ENCODE assay signal across 12 mouse cellular contexts in the genomic region with DNA sequence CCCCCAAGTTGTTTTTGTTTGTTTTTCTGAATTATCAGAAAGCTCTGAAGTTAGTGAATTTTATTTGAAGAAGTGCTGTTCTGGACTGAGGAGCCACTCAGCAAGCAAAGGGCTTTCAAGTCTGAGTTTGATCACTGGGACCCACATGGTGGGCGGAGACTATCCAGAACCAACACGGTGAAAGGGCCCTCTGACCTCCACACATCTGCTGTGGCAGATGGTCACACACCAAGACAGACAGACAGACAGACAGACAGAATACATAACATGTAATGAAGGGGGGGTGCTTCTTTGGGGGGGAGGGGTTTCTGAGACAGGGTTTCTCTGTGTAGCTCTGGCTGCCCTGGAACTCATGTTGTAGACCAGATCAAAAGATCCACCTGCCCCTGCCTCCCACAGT. TPM values are rescaled to one million over a fixed set of nuclear protein-coding genes. Genes with fewer than 3 reads are reported as not detected.
DNase-seq lines count a peak whose midpoint lies in the region; ATAC-seq lines count a peak whose summit lies in the region.
"Had no signal": no experiment of that assay in that cellular context is flagged by ENCODE, and none has a peak within 500 bp of the region (broad histone marks: within the 10 kb centered on the region; RNA-seq: fewer than 3 reads in every experiment).

No protein-coding gene starts in this region.

- H3K27me3 ChIP-seq in heart, embryonic 16.5 days (ENCODE audit: control insufficient read depth, insufficient read depth, low read length) = no peaks in the 10 kb centered on the region
- H3K27me3 ChIP-seq in midbrain, embryonic 12.5 days = no peaks in the 10 kb centered on the region
- no peaks in the 10 kb centered on the region for H3K27me3 ChIP-seq in midbrain, embryonic 13.5 days
- H3K27me3 ChIP-seq in embryonic facial prominence, embryonic 15.5 days = no peaks in the 10 kb centered on the region
- H3K27me3 ChIP-seq in neural tube, embryonic 14.5 days (ENCODE audit: control insufficient read depth, insufficient read depth, low read length) = no peaks in the 10 kb centered on the region

- no peak for DNase-seq in heart, postnatal 36 days
- DNase-seq in cerebellum, postnatal 36 days = no peak
- no peak for DNase-seq in right cerebral cortex, postnatal 36 days (ENCODE audit: low spot score in 2 of 2)
- DNase-seq: cerebellum, adult 2 months; gastrocnemius, postnatal 10 days; kidney, adult 8-10 months had no signal

- WGBS in heart, embryonic 16.5 days = 44% methylated on average over 2 of the region's 2 CpGs
- WGBS in midbrain, embryonic 12.5 days = 43% methylated on average over 2 of the region's 2 CpGs
- WGBS in midbrain, embryonic 13.5 days = 44% methylated on average over 2 of the region's 2 CpGs
- 50% methylated on average over 2 of the region's 2 CpGs for WGBS in embryonic facial prominence, embryonic 15.5 days
- WGBS in neural tube, embryonic 14.5 days = 34% methylated on average over 2 of the region's 2 CpGs

- no peak overlapping the region; the same call in 1 of the 2 replicates for H3K4me2 ChIP-seq in heart, embryonic 16.5 days (ENCODE audit: low read depth, low read length)
- no peak overlapping the region for H3K4me2 ChIP-seq in midbrain, embryonic 12.5 days (replicated peaks)
- H3K4me2 ChIP-seq in midbrain, embryonic 13.5 days (replicated peaks) = no peak overlapping the region
- H3K4me2 ChIP-seq in embryonic facial prominence, embryonic 15.5 days (replicated peaks) = no peak overlapping the region
- no peak overlapping the region for H3K4me2 ChIP-seq in neural tube, embryonic 14.5 days (ENCODE audit: low read depth, low read length)

- H3K4me1 ChIP-seq in heart, embryonic 16.5 days (ENCODE audit: control insufficient read depth, insufficient read depth, low read length) = peaks cover 41% of the 10 kb centered on the region
- H3K4me1 ChIP-seq in midbrain, embryonic 12.5 days = peaks cover 65% of the 10 kb centered on the region
- H3K4me1 ChIP-seq in midbrain, embryonic 13.5 days (replicated peaks) = peaks cover 63% of the 10 kb centered on the region
- H3K4me1 ChIP-seq in embryonic facial prominence, embryonic 15.5 days = peaks cover 59% of the 10 kb centered on the region
- H3K4me1 ChIP-seq in neural tube, embryonic 14.5 days (ENCODE audit: control insufficient read depth, insufficient read depth, low read length) = peaks cover 36% of the 10 kb centered on the region

- no peaks in the 10 kb centered on the region for H3K36me3 ChIP-seq in heart, embryonic 16.5 days (ENCODE audit: control insufficient read depth, insufficient read depth)
- no peaks in the 10 kb centered on the region for H3K36me3 ChIP-seq in midbrain, embryonic 12.5 days
- H3K36me3 ChIP-seq in midbrain, embryonic 13.5 days = no peaks in the 10 kb centered on the region
- H3K36me3 ChIP-seq in embryonic facial prominence, embryonic 15.5 days = no peaks in the 10 kb centered on the region
- H3K36me3 ChIP-seq in neural tube, embryonic 14.5 days (ENCODE audit: control insufficient read depth, insufficient read depth, low read length) = no peaks in the 10 kb centered on the region

- no peaks in the 10 kb centered on the region for H3K9me3 ChIP-seq in heart, embryonic 16.5 days (replicated peaks; ENCODE audit: control insufficient read depth, low read length)
- no peaks in the 10 kb centered on the region for H3K9me3 ChIP-seq in midbrain, embryonic 12.5 days
- H3K9me3 ChIP-seq in midbrain, embryonic 13.5 days = no peaks in the 10 kb centered on the region
- H3K9me3 ChIP-seq in embryonic facial prominence, embryonic 15.5 days (replicated peaks) = no peaks in the 10 kb centered on the region
- H3K9me3 ChIP-seq in neural tube, embryonic 14.5 days (ENCODE audit: control insufficient read depth, low read length) = no peaks in the 10 kb centered on the region

- no peak overlapping the region for H3K9ac ChIP-seq in heart, embryonic 16.5 days (ENCODE audit: low read length)
- H3K9ac ChIP-seq in midbrain, embryonic 12.5 days (replicated peaks) = no peak overlapping the region
- no peak overlapping the region for H3K9ac ChIP-seq in midbrain, embryonic 13.5 days (replicated peaks)
- H3K9ac ChIP-seq in embryonic facial prominence, embryonic 15.5 days = no peak overlapping the region
- no peak overlapping the region for H3K9ac ChIP-seq in neural tube, embryonic 14.5 days (replicated peaks; ENCODE audit: low read depth, low read length)

- H3K27ac ChIP-seq in heart, embryonic 16.5 days (ENCODE audit: low read length) = peak overlapping the region; percentile 47
- 0 out of 2 replicates have a peak overlapping the region, but pooled peaks have one; percentile 66 for H3K27ac ChIP-seq in midbrain, embryonic 12.5 days (replicated peaks)
- H3K27ac ChIP-seq in midbrain, embryonic 13.5 days = no peak overlapping the region
- H3K27ac ChIP-seq in embryonic facial prominence, embryonic 15.5 days (replicated peaks) = 0 out of 2 replicates have a peak overlapping the region, but pooled peaks have one; percentile 39
- H3K27ac ChIP-seq in neural tube, embryonic 14.5 days (ENCODE audit: low read depth, low read length) = peak overlapping the region; percentile 50

- H3K4me3 ChIP-seq in heart, embryonic 16.5 days (ENCODE audit: low read length) = no peak overlapping the region
- H3K4me3 ChIP-seq in midbrain, embryonic 12.5 days = no peak overlapping the region
- H3K4me3 ChIP-seq in midbrain, embryonic 13.5 days (replicated peaks) = no peak overlapping the region
- H3K4me3 ChIP-seq in embryonic facial prominence, embryonic 15.5 days (replicated peaks) = no peak overlapping the region
- H3K4me3 ChIP-seq in neural tube, embryonic 14.5 days (ENCODE audit: low read depth, low read length) = no peak overlapping the region

- intact Hi-C loops in heart, postnatal 36 days (cut with DNase I) = no loop called here

- ATAC-seq in heart, embryonic 16.5 days (replicated peaks; ENCODE audit: extremely low read depth, insufficient read depth, low FRiP score) = no peak
- ATAC-seq in midbrain, embryonic 12.5 days (ENCODE audit: low FRiP score, low read depth) = no peak
- no peak for ATAC-seq in midbrain, embryonic 13.5 days
- no peak for ATAC-seq in embryonic facial prominence, embryonic 15.5 days (ENCODE audit: insufficient number of reproducible peaks, low FRiP score, low TSS enrichment, low read depth)
- no peak for ATAC-seq in neural tube, embryonic 14.5 days (ENCODE audit: low read depth)

RNA-seq across cellular contexts. Expression of gene Dennd2a, which starts 17.1 kb away (rescaled TPM):
- 10.0 and 12.2 TPM in 2 replicates for polyA plus RNA-seq in heart, embryonic 16.5 days (2015; fragmentation: Nextera tagmentation; extraction: Ambion mirVana)
- total RNA-seq in heart, postnatal 36 days (2021) = 1 to 10 TPM; 6.8 to 7.4 TPM
- 61.4 and 68.5 TPM in 2 replicates for polyA plus RNA-seq in midbrain, embryonic 12.5 days (2016; fragmentation: Nextera tagmentation; extraction: Ambion mirVana)
- 32.3 and 38.5 TPM in 2 replicates for polyA plus RNA-seq in midbrain, embryonic 13.5 days (2015; fragmentation: Nextera tagmentation; extraction: Ambion mirVana)
- 21.1 and 22.7 TPM in 2 replicates for polyA plus RNA-seq in embryonic facial prominence, embryonic 15.5 days (2015; fragmentation: Nextera tagmentation; extraction: Ambion mirVana)
- 20.1 and 24.5 TPM in 2 replicates for polyA plus RNA-seq in neural tube, embryonic 14.5 days (2014; fragmentation: Nextera tagmentation; extraction: Ambion mirVana)

RNA-seq across cellular contexts. Expression of gene Adck2, which starts 33.1 kb away (rescaled TPM):
- 19.3 and 19.5 TPM in 2 replicates for polyA plus RNA-seq in heart, embryonic 16.5 days (2015; fragmentation: Nextera tagmentation; extraction: Ambion mirVana)
- total RNA-seq in heart, postnatal 36 days (2021) = 10 to 100 TPM; 14.0 to 15.8 TPM
- polyA plus RNA-seq in midbrain, embryonic 12.5 days (2016; fragmentation: Nextera tagmentation; extraction: Ambion mirVana) = 35.9 and 36.9 TPM in 2 replicates
- 41.8 and 45.7 TPM in 2 replicates for polyA plus RNA-seq in midbrain, embryonic 13.5 days (2015; fragmentation: Nextera tagmentation; extraction: Ambion mirVana)
- 36.5 and 44.9 TPM in 2 replicates for polyA plus RNA-seq in embryonic facial prominence, embryonic 15.5 days (2015; fragmentation: Nextera tagmentation; extraction: Ambion mirVana)
- polyA plus RNA-seq in neural tube, embryonic 14.5 days (2014; fragmentation: Nextera tagmentation; extraction: Ambion mirVana) = 30.3 and 45.1 TPM in 2 replicates

RNA-seq across cellular contexts. Expression of gene Gm42420, which starts 45.0 kb away (rescaled TPM):
- polyA plus RNA-seq in heart, embryonic 16.5 days (2015; fragmentation: Nextera tagmentation; extraction: Ambion mirVana) = 3.2 TPM in 1 of 2 replicates, not detected in the other
- under 1 TPM in 1 of 2 experiments, not detected in 1; 0.72 TPM for total RNA-seq in heart, postnatal 36 days (2021)
- polyA plus RNA-seq in midbrain, embryonic 12.5 days (2016; fragmentation: Nextera tagmentation; extraction: Ambion mirVana) = 0.37 and 1.2 TPM in 2 replicates
- polyA plus RNA-seq in midbrain, embryonic 13.5 days (2015; fragmentation: Nextera tagmentation; extraction: Ambion mirVana) = 0.85 and 1.6 TPM in 2 replicates
- 0.83 and 1.3 TPM in 2 replicates for polyA plus RNA-seq in embryonic facial prominence, embryonic 15.5 days (2015; fragmentation: Nextera tagmentation; extraction: Ambion mirVana)
- polyA plus RNA-seq in neural tube, embryonic 14.5 days (2014; fragmentation: Nextera tagmentation; extraction: Ambion mirVana) = 1.1 TPM in 2 replicates
- total RNA-seq: gastrocnemius, postnatal 10 days had no signal
- polyA plus RNA-seq: small intestine, adult 2 months had no signal

RNA-seq across cellular contexts. Expression of gene Ndufb2, which starts 51.8 kb away (rescaled TPM):
- 696 and 711 TPM in 2 replicates for polyA plus RNA-seq in heart, embryonic 16.5 days (2015; fragmentation: Nextera tagmentation; extraction: Ambion mirVana)
- 100 to 1,000 TPM; 703 to 715 TPM for total RNA-seq in heart, postnatal 36 days (2021)
- 267 and 275 TPM in 2 replicates for polyA plus RNA-seq in midbrain, embryonic 12.5 days (2016; fragmentation: Nextera tagmentation; extraction: Ambion mirVana)
- 350 and 365 TPM in 2 replicates for polyA plus RNA-seq in midbrain, embryonic 13.5 days (2015; fragmentation: Nextera tagmentation; extraction: Ambion mirVana)
- 332 and 334 TPM in 2 replicates for polyA plus RNA-seq in embryonic facial prominence, embryonic 15.5 days (2015; fragmentation: Nextera tagmentation; extraction: Ambion mirVana)
- 430 and 561 TPM in 2 replicates for polyA plus RNA-seq in neural tube, embryonic 14.5 days (2014; fragmentation: Nextera tagmentation; extraction: Ambion mirVana)
